8 mouse cellular contexts compared by ENCODE assay signal in the genomic region with DNA sequence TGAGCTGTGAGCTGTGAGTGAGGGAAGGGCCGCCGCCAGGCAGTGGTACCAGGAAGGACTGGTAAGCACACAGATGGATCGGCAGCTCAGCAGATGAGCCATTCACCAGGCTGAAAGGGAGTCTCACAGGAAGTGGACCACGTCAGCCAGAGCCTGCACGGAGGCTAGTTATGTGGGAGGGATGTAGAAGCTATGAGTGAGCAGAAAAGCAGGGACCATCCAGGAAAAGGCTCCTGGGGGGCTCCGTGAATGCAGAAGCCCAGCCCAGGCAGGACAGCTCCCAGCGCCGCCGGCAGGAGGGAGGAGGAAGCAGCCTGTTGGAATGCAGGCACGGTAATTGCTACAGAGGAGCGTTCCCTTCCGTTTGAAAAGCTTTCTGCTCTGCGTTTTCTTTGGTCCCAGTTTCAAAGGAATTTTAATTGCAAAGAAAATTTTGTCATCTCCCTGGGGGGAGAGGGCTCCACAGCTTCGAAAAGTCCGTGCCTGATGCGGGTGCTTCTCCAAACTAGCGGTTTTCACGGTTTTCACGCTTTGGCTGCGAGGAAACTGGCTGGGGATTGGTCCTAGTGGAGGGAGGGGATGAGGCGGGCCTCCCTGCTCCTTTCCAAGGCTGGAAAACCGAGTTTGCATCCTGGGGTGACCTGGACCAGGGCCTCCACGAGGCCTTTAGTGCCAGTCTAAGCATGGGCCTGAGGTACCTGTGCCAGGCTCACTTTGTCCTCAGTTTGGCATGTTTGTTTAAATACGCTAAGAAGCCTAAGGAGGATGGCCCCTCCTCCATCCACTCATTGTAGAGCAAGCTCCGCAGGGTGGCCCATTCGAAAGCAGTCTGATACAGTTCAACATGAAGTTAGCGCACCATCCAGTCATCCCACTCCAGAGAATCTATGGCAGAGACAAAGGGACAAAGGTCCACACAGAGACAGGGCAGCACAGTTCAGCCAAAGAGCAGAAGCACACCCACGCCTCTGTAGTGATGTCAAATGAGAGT. TPM values are rescaled to one million over a fixed set of nuclear protein-coding genes. Genes with fewer than 3 reads are reported as not detected.
A peak's percentile ranks its signal among the peaks of the same experiment; 100 is the strongest.
DNase-seq lines count a peak whose midpoint lies in the region; ATAC-seq lines count a peak whose summit lies in the region.

No protein-coding gene starts in this region.

- no peak overlapping the region for H3K9ac ChIP-seq in lung, embryonic 16.5 days (ENCODE audit: low read length)
- H3K9ac ChIP-seq in hindbrain, embryonic 12.5 days = peak overlapping the region; percentile 33; the same call in 1 of the 2 replicates

- 5% methylated on average over 28 of the region's 28 CpGs for WGBS in lung, embryonic 16.5 days
- WGBS in hindbrain, embryonic 12.5 days = 4% methylated on average over 28 of the region's 28 CpGs
- WGBS in limb, embryonic 10.5 days = 6% methylated on average over 28 of the region's 28 CpGs

- ATAC-seq in lung, embryonic 16.5 days (ENCODE audit: low read depth) = no peak; the same call in 1 of the 2 replicates
- peak; percentile 56; the same call in 1 of the 2 replicates for ATAC-seq in hindbrain, embryonic 12.5 days (ENCODE audit: low FRiP score)

- no peak overlapping the region for H3K27ac ChIP-seq in lung, embryonic 16.5 days (ENCODE audit: low read length)
- peak overlapping the region; percentile 58 for H3K27ac ChIP-seq in hindbrain, embryonic 12.5 days
- H3K27ac ChIP-seq in limb, embryonic 10.5 days = peak overlapping the region; percentile 81

- H3K4me1 ChIP-seq in lung, embryonic 16.5 days (replicated peaks; ENCODE audit: control insufficient read depth, insufficient read depth, low read length) = no peaks in the 10 kb centered on the region; the same call in 1 of the 2 replicates
- H3K4me1 ChIP-seq in hindbrain, embryonic 12.5 days = peaks cover 42% of the 10 kb centered on the region
- H3K4me1 ChIP-seq in limb, embryonic 10.5 days = peaks cover 59% of the 10 kb centered on the region

- DNase-seq in lung, postnatal 4 days = no peak
- peak; percentile 66 for DNase-seq in embryo, embryonic 9.5 days (ENCODE audit: extremely low spot score)
- DNase-seq in limb, embryonic 10.5 days (ENCODE audit: low spot score) = peak; percentile 67
- peak; percentile 59 for DNase-seq in retina, embryonic 14.5 days (ENCODE audit: low spot score)
- DNase-seq in testis, postnatal 14 days (ENCODE audit: low spot score) = no peak
- DNase-seq in spleen, postnatal 4 days (ENCODE audit: low spot score in 2 of 2) = no peak

- H3K4me2 ChIP-seq in lung, embryonic 16.5 days (ENCODE audit: low read depth, low read length) = peak overlapping the region; percentile 50
- peak overlapping the region; percentile 49 for H3K4me2 ChIP-seq in hindbrain, embryonic 12.5 days (replicated peaks)

- H3K27me3 ChIP-seq in lung, embryonic 16.5 days (ENCODE audit: control insufficient read depth, insufficient read depth, low read depth, low read length) = peaks cover 15% of the 10 kb centered on the region
- peaks cover 36% of the 10 kb centered on the region for H3K27me3 ChIP-seq in hindbrain, embryonic 12.5 days
- H3K27me3 ChIP-seq in limb, embryonic 10.5 days (ENCODE audit: low read depth, poor library complexity, severe bottlenecking) = peaks cover 85% of the 10 kb centered on the region

- H3K4me3 ChIP-seq in lung, embryonic 16.5 days (ENCODE audit: low read length) = peak overlapping the region; percentile 23
- peak overlapping the region; percentile 24 for H3K4me3 ChIP-seq in hindbrain, embryonic 12.5 days
- H3K4me3 ChIP-seq in limb, embryonic 10.5 days = peak overlapping the region; percentile 44

- H3K9me3 ChIP-seq in lung, embryonic 16.5 days (ENCODE audit: control insufficient read depth, low read length) = no peaks in the 10 kb centered on the region
- no peaks in the 10 kb centered on the region for H3K9me3 ChIP-seq in hindbrain, embryonic 12.5 days (replicated peaks)
- H3K9me3 ChIP-seq in limb, embryonic 10.5 days (replicated peaks) = no peaks in the 10 kb centered on the region

- no peaks in the 10 kb centered on the region for H3K36me3 ChIP-seq in lung, embryonic 16.5 days (ENCODE audit: control insufficient read depth, insufficient read depth, low read length)
- no peaks in the 10 kb centered on the region for H3K36me3 ChIP-seq in hindbrain, embryonic 12.5 days
- H3K36me3 ChIP-seq in limb, embryonic 10.5 days = no peaks in the 10 kb centered on the region

RNA-seq across cellular contexts. Expression of a gene that starts 32.6 kb away (rescaled TPM):
- 0.67 and 0.88 TPM in 2 replicates for polyA plus RNA-seq in lung, embryonic 16.5 days (2015; fragmentation: Nextera tagmentation; extraction: Ambion mirVana)
- polyA plus RNA-seq in hindbrain, embryonic 12.5 days (2016; fragmentation: Nextera tagmentation; extraction: Ambion mirVana) = 12.3 and 13.5 TPM in 2 replicates
- 0.46 and 0.94 TPM in 2 replicates for polyA plus RNA-seq in limb, embryonic 10.5 days (2016; fragmentation: Nextera tagmentation; extraction: Ambion mirVana)

Comparison
In these comparisons a context has a peak if more than half of its experiments do, and no peak if none do; other contexts are left out.
1. DNase-seq: peak in embryo, embryonic 9.5 days (single experiment), limb, embryonic 10.5 days (single experiment) and retina, embryonic 14.5 days (single experiment); none in lung, postnatal 4 days (0 of 2), testis, postnatal 14 days (single experiment) and spleen, postnatal 4 days (0 of 2).
2. Peak in every context shown above with its lines, with median percentiles within 50 percentile points of each other: H3K4me3 ChIP-seq.